Mouse (Mus musculus) WW6 (cell line): ENCODE data around the gene Polr3c.
"Not testable (repeated sequence)": the region's sequence is repeated elsewhere in the genome, so short reads cannot be mapped to it uniquely, and the experiment has no call there.

ENCODE experiments used
- DNase-seq: peaks from one replicate; pipeline ENCODE4 v3.0.0-alpha.2; 2013; ENCODE audit warnings: low read depth, low spot score

The Polr3c gene

GRCm38 (mm10) chr3:96678456-96678855 lies 49.0 kb downstream of the Polr3c start:
- no peak for DNase-seq

- peak; percentile 83 for DNase-seq
Measured at GRCm38 (mm10) chr3:96675690-96676089, 51.7 kb downstream of the Polr3c start.

- DNase-seq, result no peak
Measured at GRCm38 (mm10) chr3:96675171-96675570, 52.3 kb downstream of the Polr3c start.

- DNase-seq, result no peak
Measured at GRCm38 (mm10) chr3:96674442-96674841, 53.0 kb downstream of the Polr3c start.

GRCm38 (mm10) chr3:96673514-96673913 lies 53.9 kb downstream of the Polr3c start:
- DNase-seq, result no peak

- no peak for DNase-seq
Measured at GRCm38 (mm10) chr3:96671519-96671918, 55.9 kb downstream of the Polr3c start.

GRCm38 (mm10) chr3:96669727-96670468 lies 57.5 kb downstream of the Polr3c start, which contains the start of gene Ankrd35:
Ankrd35 (plus strand) TSS chr3:96670131.
- peak; percentile 89 for DNase-seq

- no peak for DNase-seq
Measured at GRCm38 (mm10) chr3:96668424-96669067, 58.9 kb downstream of the Polr3c start.

- no peak for DNase-seq
Measured at GRCm38 (mm10) chr3:96667316-96667715, 60.1 kb downstream of the Polr3c start.

- no peak for DNase-seq
Measured at GRCm38 (mm10) chr3:96666916-96667315, 60.5 kb downstream of the Polr3c start.

GRCm38 (mm10) chr3:96665732-96666363 lies 61.6 kb downstream of the Polr3c start:
- not testable (repeated sequence) for DNase-seq

GRCm38 (mm10) chr3:96663432-96664239 lies 63.8 kb downstream of the Polr3c start:
- peak; percentile 93 for DNase-seq

- no peak for DNase-seq
Measured at GRCm38 (mm10) chr3:96662731-96663316, 64.6 kb downstream of the Polr3c start.
